Mouse (Mus musculus) bone marrow, adult 2 months (tissue): ENCODE measurements around the gene Cenpf. TPM values are rescaled to one million over a fixed set of nuclear protein-coding genes. Genes with fewer than 3 reads are reported as not detected.

Experiments used
- H3K27ac ChIP-seq: fragments of 200-500 bp; 2 replicates; pipeline ENCODE4 v1.5.1; 2012; ENCODE audit warnings: low read depth, mild to moderate bottlenecking, control low read depth, inconsistent platforms, low read length; ENCODE audit not compliant: control insufficient read depth, poor library complexity, insufficient read depth
- H3K4me1 ChIP-seq: fragments of 200-500 bp; 2 replicates; pipeline ENCODE4 v1.6.1; 2011; ENCODE audit warnings: low read length; ENCODE audit not compliant: control insufficient read depth, insufficient read depth
- H3K4me3 ChIP-seq: fragments of 200-500 bp; replicated peaks from 2 replicates; pipeline ENCODE3; 2011; ENCODE audit warnings: mild to moderate bottlenecking, low read depth, low read length, control low read depth; ENCODE audit not compliant: control insufficient read depth
- CTCF ChIP-seq: fragments of 200-500 bp; IDR thresholded peaks from 2 replicates; pipeline ENCODE4 v1.5.1; 2011; ENCODE audit warnings: low read length, control low read depth; ENCODE audit not compliant: control insufficient read depth, insufficient read depth
- POLR2A ChIP-seq: fragments of 200-500 bp; IDR thresholded peaks from 2 replicates; pipeline ENCODE4 v1.6.1; 2011; ENCODE audit warnings: low read depth, mild to moderate bottlenecking, control low read depth, low read length, borderline replicate concordance; ENCODE audit not compliant: control insufficient read depth
- WGBS: fragments of 180-500 bp; shearing (Covaris S2); methylation state at CpG from one replicate; pipeline ENCODE4 v1.1.7; 2018; 5-methylcytosine and 5-hydroxymethylcytosine counted together
- polyA plus RNA-seq: library from polyadenylated mRNA; stranded (reverse); fragments of >200 nt; gene quantifications from 2 replicates; pipeline ENCODE4 v1.2.4, GENCODE M21; 2011; ENCODE audit warnings: low replicate concordance; ENCODE audit not compliant: missing spikeins, insufficient read depth, insufficient read length

Gene Cenpf
- polyA plus RNA-seq, 1 experiment: 28.7 TPM

- no peak overlapping the region for H3K4me3 ChIP-seq
- 72% methylated on average over 3 of the region's 3 CpGs for WGBS
- TF ChIP-seq POLR2A (no peak), CTCF (no peak)
- no peaks in the 10 kb centered on the region; the same call in 1 of the 2 replicates for H3K4me1 ChIP-seq
- no peak overlapping the region for H3K27ac ChIP-seq
These were observed 79.8 kb downstream of the Cenpf start for GRCm38 (mm10) chr1:189608039-189608438.

- H3K4me1 ChIP-seq: no peaks in the 10 kb centered on the region; the same call in 1 of the 2 replicates
- no peak overlapping the region for H3K4me3 ChIP-seq
- H3K27ac ChIP-seq: no peak overlapping the region
- 83% methylated on average over 8 of the region's 8 CpGs for WGBS
- TF ChIP-seq POLR2A (no peak), CTCF (no peak)
These were observed 82.2 kb downstream of the Cenpf start for GRCm38 (mm10) chr1:189605598-189606126.

GRCm38 (mm10) chr1:189597096-189597495, 90.8 kb downstream of the Cenpf start:
- 78% methylated on average over 3 of the region's 3 CpGs for WGBS
- H3K4me3 ChIP-seq: no peak overlapping the region
- no peaks in the 10 kb centered on the region for H3K4me1 ChIP-seq
- H3K27ac ChIP-seq: no peak overlapping the region
- TF ChIP-seq POLR2A: no peak
- TF ChIP-seq CTCF: no peak

Other genes with a start within 250 kb of the Cenpf start
- gene Ptpn14, start 40.2 kb upstream of the Cenpf start, polyA plus RNA-seq: 2.1 and 2.6 TPM in 2 replicates
- gene Smyd2, start 234.3 kb upstream of the Cenpf start, polyA plus RNA-seq: 16.9 and 30.0 TPM in 2 replicates